Mouse (Mus musculus): ENCODE measurements around the gene Lrrfip1.

Lrrfip1 gene

DNA sequence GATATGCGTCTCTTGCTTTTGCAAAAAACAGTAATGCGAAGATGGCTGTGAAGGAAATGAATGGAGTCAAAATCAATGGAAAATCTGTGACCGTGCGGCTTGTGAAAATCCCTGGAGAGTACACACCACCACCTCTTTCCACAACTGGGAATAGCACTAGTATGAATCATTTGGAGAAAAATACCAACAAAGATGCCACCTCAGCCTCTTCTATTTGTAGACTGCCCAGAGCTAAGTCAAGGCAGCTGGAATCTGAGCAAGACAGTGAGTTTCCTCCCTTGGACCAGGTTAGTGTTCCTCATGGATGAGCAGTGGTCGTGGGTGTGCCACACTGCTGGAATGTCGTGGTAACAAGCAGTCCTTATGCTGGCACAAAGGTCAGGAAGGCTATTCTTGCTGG is 168.3 kb downstream of the Lrrfip1 start:
- DNase-seq: no peak

DNA sequence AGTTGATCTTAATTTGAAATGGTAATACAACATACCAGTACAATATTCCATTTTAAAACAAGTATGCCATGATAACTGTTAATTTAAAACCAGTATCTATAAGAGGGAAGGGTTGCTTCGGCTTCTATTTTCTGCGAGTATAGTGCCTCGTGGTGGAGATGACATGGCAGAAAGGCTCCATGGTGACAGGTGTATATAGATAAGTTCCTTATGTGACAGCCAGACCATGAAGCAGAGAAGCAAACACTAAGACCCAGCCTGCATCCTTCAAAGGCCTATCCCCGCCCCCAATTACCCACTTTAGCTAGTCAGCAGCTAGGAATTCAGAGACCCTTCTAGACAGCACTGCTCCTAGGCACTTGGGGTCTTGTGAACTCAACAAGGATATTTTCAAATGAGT is 170.6 kb downstream of the Lrrfip1 start:
- no peak for DNase-seq

- DNase-seq: no peak
Observed at GRCm38 (mm10) chr1:91174796-91175195, 176.3 kb downstream of the Lrrfip1 start.

- no peak for DNase-seq
Observed at GRCm38 (mm10) chr1:91176026-91176425, 177.5 kb downstream of the Lrrfip1 start.

DNA sequence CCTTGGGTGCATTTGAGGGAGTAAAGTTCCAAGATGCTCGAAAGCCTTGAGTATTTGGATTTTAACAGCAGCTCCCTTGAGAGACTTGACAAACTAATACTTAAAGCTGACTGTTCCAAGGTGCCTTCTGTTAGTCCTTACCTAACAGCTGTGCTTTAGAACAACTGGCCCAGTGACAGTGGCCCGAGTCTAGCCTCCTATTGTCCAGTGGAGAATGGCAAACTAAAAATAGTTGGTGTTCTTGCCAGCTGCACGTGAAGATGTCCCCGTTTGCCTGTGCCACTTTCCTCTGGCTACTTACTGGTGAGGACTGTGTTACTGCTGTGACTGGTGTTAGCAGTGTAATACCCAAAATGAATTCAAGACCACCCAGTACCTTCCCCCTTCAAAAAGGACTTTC is 178.3 kb downstream of the Lrrfip1 start:
- DNase-seq: no peak

Measured in embryo, embryonic 11 days (tissue).